Mouse (Mus musculus) CH12.LX (cell line): Measurements from ENCODE around the gene Pds5b.
A peak's percentile ranks its signal among the peaks of the same experiment; 100 is the strongest.

Experiments
- CHD2 ChIP-seq: IDR thresholded peaks from 2 replicates; pipeline ENCODE4 v1.6.1; 2011; ENCODE audit warnings: low read length, improper control_type of control experiment
- CTCF ChIP-seq, 2 experiments: IDR thresholded peaks in 1 of 2; conservative IDR thresholded peaks in 1 of 2; 2 replicates each; pipeline ENCODE4 v1.5.1; 2011 to 2012; ENCODE audit warnings: low read depth in 2 of 2, low read length in 2 of 2, improper control_type of control experiment in 1 of 2, inconsistent platforms in 1 of 2, mild to moderate bottlenecking in 1 of 2, moderate library complexity in 1 of 2
- ETS1 ChIP-seq: conservative IDR thresholded peaks from 2 replicates; pipeline ENCODE4 v1.6.1; 2012; ENCODE audit warnings: low read depth, mild to moderate bottlenecking, inconsistent platforms, low read length, improper control_type of control experiment, moderate library complexity
- GABPA ChIP-seq: IDR thresholded peaks from 2 replicates; pipeline ENCODE4 v1.6.1; 2012; ENCODE audit warnings: low read depth, low read length, improper control_type of control experiment, inconsistent platforms; ENCODE audit not compliant: insufficient replicate concordance
- JUN ChIP-seq: IDR thresholded peaks from 2 replicates; pipeline ENCODE4 v1.6.1; 2011; ENCODE audit warnings: low read depth, mild to moderate bottlenecking, low read length, improper control_type of control experiment, moderate library complexity; ENCODE audit not compliant: insufficient read depth
- MXI1 ChIP-seq: IDR thresholded peaks from 2 replicates; pipeline ENCODE4 v1.6.1; 2011; ENCODE audit warnings: mild to moderate bottlenecking, low read depth, low read length, improper control_type of control experiment
- SMC3 ChIP-seq: IDR thresholded peaks from 2 replicates; pipeline ENCODE4 v1.6.1; 2011; ENCODE audit warnings: low read depth, low read length, improper control_type of control experiment
- USF1 ChIP-seq: IDR thresholded peaks from 2 replicates; pipeline ENCODE4 v1.6.1; 2014; ENCODE audit warnings: low read depth, mild to moderate bottlenecking, inconsistent platforms, low read length, improper control_type of control experiment
- ZKSCAN1 ChIP-seq: IDR thresholded peaks from 2 replicates; pipeline ENCODE4 v1.6.1; 2012; ENCODE audit warnings: low read depth, inconsistent platforms, low read length, improper control_type of control experiment, borderline replicate concordance

DNA sequence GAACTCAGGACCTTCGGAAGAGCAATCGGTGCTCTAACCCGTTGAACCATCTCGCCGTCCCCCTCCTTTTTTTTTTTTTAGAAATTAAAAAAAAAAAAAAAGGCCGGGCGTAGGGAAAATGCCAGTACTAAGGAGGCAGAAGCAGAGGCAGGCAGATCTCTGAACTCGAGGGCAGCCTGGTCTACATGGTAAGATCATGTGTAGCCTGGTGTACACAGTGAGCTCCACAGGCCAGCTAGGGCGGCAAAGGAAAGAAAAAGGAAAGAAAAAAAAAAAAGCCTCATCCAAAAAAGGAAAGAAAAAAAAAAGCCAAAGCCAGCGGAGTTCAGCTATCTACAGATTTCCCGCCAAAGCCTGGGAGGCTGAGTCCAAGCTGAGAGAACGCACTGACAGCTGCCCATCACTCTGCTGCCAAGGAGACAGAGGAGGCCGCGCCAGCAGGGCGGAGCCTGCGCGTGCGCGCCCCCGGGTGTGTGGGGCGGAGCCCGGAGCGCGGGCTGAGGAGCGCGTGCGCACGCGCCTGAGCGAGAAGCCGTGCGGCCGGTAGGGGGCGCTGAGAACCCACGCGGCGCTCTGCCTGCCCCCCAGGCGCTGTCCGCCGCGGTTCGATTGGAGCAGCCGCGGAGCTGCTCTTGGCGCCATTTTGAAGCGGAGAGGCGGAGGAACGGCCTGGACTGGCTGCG, at the start of gene Pds5b:
- TF ChIP-seq ETS1 = no peak
- peak; percentile 82; the same call in 1 of the 2 replicates for TF ChIP-seq MXI1
- TF ChIP-seq CTCF (conservative IDR thresholded peaks at IDR 0.05 in 1 of 2, IDR thresholded peaks at IDR 0.05 in 1 of 2; ENCODE audit: low read depth in 2 of 2, low read length in 2 of 2) = peak in 1 of 2 experiments; percentile 96; a peak in 3 of 4 replicates
- no peak for TF ChIP-seq CHD2
- peak; percentile 64 for TF ChIP-seq SMC3
- no peak for TF ChIP-seq GABPA
- TF ChIP-seq ZKSCAN1 = no peak
- no peak for TF ChIP-seq USF1
- no peak for TF ChIP-seq JUN
